Mouse (Mus musculus) cerebellum, adult 11 months (tissue): ENCODE results near the gene Acsl6.

Experiments used
- DNase-seq: peaks from one replicate; pipeline ENCODE4 v3.0.0; 2022

Acsl6 gene

GRCm38 (mm10) chr11:54307139-54307816, 3.7 kb downstream of the Acsl6 start:
- peak; percentile 63 for DNase-seq

- DNase-seq, result no peak
These were observed 7.0 kb downstream of the Acsl6 start for GRCm38 (mm10) chr11:54310588-54310987.

GRCm38 (mm10) chr11:54312021-54312420, 8.4 kb downstream of the Acsl6 start:
- no peak for DNase-seq

GRCm38 (mm10) chr11:54312603-54313002, 9.0 kb downstream of the Acsl6 start:
- DNase-seq, result no peak

- no peak for DNase-seq
These were observed 10.1 kb downstream of the Acsl6 start for GRCm38 (mm10) chr11:54313391-54314360.

- DNase-seq, result no peak
These were observed 11.1 kb downstream of the Acsl6 start for GRCm38 (mm10) chr11:54314740-54315139.

- DNase-seq, result no peak
These were observed 11.7 kb downstream of the Acsl6 start for GRCm38 (mm10) chr11:54315336-54315735.

GRCm38 (mm10) chr11:54317361-54317760, 13.8 kb downstream of the Acsl6 start:
- DNase-seq, result no peak

- no peak for DNase-seq
These were observed 14.2 kb downstream of the Acsl6 start for GRCm38 (mm10) chr11:54317795-54318194.

DNA sequence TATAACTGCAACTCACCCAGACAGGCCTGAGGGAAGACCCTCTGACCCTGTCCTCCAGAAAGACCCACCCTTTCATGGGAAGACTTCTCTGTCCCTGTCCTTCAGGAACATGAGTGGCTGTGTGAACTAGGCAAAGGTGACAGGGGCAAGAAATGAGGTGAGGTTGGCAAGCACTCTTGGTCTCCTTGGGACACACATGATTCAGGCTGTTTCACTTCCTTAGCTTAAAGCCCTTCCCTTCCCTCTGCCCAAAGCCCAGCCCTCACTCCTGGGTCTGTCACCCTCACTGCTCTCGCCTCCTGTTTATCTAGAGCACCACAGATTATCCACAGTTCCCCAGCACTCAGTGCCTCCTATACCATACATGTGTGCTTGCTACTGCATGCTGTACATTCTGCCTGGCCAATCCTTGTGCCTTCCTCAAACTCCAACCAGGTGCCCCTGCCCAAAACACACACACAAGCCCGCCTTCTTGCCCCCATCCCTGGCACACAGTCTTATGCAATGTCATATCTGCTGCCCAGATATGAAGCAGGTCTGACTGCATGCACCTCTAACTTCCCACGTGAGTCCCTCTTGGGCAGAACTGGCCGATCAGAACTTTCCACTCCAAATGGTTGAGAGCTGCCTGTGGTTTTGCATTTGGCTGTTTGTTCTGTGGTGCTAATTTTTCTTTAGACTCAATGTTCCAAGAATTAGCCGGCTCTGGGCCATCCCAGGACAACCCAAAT, 18.4 kb downstream of the Acsl6 start:
- no peak for DNase-seq

DNA sequence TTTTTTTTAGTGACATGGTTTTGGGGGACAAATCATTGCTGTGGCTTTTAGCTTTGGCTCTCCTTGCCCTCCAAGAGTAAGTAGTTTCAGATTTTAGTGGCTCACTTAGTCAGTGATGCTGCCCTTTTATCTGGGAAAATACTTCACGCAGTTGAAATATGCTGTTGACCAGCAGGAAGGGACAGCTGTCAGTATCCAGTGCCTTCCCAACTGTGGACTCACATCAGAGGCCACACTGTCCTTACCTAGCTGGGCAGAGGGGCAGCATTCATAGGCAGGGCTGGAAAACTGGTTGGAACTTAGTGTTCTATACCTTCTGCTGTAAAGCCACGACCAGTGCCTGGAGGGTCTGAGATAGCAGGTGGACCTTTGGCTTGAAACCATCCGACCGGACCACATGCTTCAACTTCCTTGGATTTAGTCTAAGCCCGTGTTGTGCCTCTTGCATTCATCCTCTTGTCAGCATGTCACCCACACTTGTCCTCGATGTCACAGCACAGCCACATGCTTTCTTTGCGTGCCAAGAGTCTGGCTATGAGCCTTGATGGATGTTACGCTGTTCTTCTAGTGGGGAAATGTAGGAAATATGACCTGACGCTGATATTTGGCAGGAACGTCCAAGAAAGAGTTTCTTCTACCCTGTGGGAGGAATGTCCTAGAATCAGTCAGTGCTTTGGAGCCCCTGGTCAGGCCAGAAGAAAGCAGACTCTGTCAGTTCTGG, 28.0 kb downstream of the Acsl6 start:
- no peak for DNase-seq

DNA sequence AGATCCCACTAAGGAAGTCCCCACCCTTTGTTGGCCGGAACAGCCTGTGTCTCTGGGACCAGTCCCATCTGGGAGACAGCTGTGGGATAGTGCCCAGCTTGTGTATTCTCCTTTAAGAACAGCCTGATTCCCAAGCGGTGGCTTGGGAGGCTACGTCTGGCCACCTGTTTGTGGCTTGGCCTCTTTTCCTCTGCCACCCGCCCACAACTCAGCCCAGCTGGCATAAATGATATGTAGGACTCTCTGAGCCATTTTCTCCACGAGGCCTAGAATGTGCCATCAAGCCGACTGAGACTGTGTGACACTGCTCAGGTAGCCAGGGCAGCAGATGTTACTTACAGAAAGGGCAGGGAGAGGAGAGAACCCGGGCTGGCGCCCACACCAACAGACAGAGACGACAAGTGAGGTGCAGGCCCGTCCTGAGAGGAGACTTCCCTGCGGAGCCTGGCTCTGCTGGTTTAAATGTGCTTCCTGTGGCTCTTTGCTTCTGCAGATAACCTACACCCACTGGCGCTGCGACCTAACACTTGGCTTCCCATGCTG, 32.6 kb downstream of the Acsl6 start:
- DNase-seq, result peak; percentile 59

DNA sequence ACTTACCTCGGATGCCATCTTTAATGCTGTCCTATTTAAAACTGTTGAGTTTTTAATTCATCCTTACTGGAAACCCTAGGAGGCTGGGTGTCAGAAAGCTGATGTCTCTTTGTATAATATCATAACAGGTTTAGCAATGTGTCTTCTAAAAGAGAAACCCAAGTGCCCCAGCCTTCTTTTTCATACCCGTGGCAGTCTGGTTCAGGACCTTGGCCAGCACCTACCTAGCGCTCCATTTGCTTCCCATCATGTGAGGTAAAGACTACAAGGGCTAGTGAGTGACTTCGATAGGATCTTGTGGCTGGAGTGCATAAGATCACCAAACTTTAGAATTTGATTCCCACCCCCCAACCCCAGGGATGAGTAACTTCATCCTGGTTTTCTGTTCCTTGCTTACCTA, 40.1 kb downstream of the Acsl6 start:
- DNase-seq, result no peak

GRCm38 (mm10) chr11:54351704-54352103, 48.1 kb downstream of the Acsl6 start:
- no peak for DNase-seq

GRCm38 (mm10) chr11:54353121-54353576, 49.6 kb downstream of the Acsl6 start:
- DNase-seq, result no peak

DNA sequence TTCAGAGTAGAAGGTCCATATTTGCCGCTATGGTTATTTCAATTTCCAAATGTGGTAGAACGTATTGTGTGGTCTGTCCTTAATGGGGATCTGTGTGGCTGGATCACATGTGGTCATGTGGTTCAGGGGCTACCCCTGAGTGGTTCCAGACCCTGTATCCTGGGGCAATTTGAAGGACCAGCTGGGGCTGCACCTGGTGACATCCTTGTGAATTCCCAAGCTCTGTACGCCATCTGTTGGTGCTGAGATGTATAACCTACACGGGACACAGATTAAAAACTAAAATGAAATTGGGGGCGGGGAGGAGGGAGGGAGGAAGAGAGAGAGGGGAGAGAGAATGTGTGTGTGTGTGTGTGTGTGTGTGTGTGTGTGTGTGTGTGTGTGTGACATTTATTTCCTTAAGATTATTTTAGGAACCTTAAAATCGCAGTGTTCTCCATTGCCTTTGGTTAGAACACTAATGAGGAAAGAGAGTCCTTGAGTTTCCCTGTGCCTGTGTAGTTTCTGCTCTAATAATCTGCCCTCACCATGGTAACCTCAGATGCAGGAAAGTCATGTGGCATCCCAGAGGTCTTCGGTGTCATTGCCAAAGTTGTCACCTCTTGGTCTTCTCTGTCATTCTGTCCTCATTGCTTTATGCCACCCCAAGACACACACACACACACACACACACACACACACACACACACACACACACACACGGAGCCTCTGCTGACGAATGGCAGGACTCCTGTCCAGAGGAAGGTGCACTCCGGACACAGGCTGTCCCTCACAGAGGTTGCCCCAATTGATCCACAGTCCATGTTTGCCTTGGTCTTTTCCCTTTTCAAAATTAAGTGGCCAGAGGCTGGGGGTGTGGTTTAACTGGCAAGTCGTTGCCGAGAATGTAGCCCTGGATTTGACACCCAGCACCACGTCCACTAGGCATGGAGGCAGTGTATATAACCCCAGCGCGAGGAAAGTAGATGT, 51.3 kb downstream of the Acsl6 start:
- DNase-seq, result peak; percentile 47

DNA sequence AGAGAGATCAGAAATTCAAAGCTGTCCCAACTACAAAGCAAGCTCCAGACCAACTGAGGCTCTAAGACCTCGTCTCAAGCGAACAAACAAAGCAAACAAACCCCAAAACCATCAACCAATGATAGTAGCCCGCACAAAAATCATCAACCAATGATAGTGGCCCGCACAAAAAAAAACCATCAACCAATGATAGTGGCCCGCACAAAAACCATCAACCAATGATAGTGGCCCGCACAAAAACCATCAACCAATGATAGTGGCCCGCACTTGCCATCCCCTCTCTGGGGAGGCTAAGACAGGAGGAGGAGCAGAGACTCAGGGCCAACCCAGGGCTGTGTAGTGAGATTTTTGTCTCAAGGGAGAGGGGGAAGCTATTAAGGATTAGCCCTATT, 52.0 kb downstream of the Acsl6 start:
- DNase-seq, result no peak

GRCm38 (mm10) chr11:54356676-54357075, 53.1 kb downstream of the Acsl6 start:
- no peak for DNase-seq

DNA sequence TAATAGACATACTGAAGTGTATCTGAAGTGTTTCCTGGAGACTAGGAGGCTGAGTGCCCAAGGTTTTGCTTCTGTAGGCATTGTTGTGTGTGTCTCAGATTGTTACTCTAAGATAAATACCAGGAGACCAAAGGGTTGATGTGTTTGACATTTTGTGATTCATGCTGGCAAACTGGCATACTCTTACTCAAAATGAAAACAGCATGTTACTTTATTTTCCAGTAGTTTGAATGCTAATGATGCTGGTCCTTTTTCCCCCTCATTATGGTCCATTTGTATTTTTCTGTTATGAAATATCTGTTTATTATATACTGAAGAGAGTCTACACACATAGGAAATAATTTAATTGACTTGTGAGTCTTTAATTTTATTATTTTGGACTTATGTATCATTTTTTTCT, 69.0 kb downstream of the Acsl6 start:
- DNase-seq, result no peak

GRCm38 (mm10) chr11:54390386-54390785, 86.8 kb downstream of the Acsl6 start:
- no peak for DNase-seq

DNA sequence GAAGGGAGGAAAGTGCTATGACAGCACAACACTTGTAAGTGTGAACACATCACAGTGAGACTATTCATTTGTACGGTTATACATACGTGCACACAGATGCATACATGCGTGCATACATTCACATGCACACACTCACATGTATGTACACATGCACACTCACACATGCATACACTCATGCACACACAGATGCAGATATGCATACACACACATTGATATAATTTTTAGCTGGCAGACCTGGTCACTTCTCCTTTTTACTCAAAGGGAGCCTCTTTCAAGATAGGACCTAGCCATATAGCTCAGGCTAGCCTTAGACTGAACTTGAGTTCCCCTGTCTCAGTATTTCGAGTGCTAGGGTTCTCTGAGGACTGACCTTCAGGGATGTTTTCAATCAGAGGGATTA, 87.7 kb downstream of the Acsl6 start:
- no peak for DNase-seq
